Mouse (Mus musculus): ENCODE data around the gene Pik3r5. TPM values are rescaled to one million over a fixed set of nuclear protein-coding genes. Genes with fewer than 3 reads are reported as not detected.
A peak's percentile ranks its signal among the peaks of the same experiment; 100 is the strongest.

Gene Pik3r5
- total and polyA plus RNA-seq, 2 experiments from 2014 or later, result 0.52 to 1.0 TPM

GRCm38 (mm10) chr11:68531066-68531806 is 99.3 kb downstream of the Pik3r5 start:
- peak; percentile 67 for TF ChIP-seq CTCF (IDR thresholded peaks at IDR 0.05)
- 26% methylated on average over 16 of the region's 16 CpGs for WGBS

DNA sequence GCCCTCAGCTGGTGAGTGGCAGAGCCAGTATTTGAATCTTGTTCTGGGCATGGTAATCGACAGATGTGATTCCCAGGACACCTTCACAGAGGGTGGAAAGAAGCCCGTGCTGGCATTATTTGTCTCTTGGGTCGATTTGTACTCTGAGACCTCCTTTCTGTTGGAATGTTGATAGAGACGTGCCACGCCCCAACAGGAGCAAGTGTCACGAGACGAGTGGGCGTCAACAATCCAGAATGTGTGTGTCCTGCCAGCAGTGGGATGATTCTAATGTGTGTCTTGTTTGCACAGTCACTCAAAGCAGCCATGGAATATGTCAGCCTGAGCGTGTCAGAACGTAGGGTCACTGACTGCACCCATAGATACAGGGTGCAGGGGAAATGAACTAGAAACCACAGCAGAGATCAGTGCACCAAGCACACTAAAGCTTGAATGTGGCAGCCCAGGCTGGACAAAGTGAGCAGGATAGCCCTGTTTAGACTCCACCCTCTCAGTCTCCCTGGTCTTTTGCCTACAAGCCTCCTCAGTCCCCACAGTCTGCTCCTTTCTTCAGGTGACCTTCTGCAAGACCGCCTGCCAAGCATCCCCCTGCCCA is 100.1 kb downstream of the Pik3r5 start:
- WGBS, result 75% methylated on average over 11 of the region's 11 CpGs
- ATAC-seq (ENCODE audit: low FRiP score), result no peak
- DNase-seq (ENCODE audit: low spot score), result no peak
- TF ChIP-seq CTCF (IDR thresholded peaks at IDR 0.05), result no peak
- H3K36me3 ChIP-seq (ENCODE audit: insufficient read depth, low read length), result no peaks in the 10 kb centered on the region
- H3K27ac ChIP-seq (ENCODE audit: low read depth, low read length), result no peak overlapping the region
- H3K27me3 ChIP-seq (ENCODE audit: insufficient read depth, low read length), result no peaks in the 10 kb centered on the region
- no peak overlapping the region for H3K9ac ChIP-seq (replicated peaks; ENCODE audit: low read length, poor library complexity, severe bottlenecking)
- no peak overlapping the region for H3K4me2 ChIP-seq (ENCODE audit: low read depth, low read length, poor library complexity, severe bottlenecking)
- no peaks in the 10 kb centered on the region for H3K4me1 ChIP-seq (ENCODE audit: insufficient read depth, low read length)
- no peaks in the 10 kb centered on the region for H3K9me3 ChIP-seq (ENCODE audit: low read length)
- no peak overlapping the region for H3K4me3 ChIP-seq (ENCODE audit: low read depth, low read length)

More at GRCm38 (mm10) chr11:68531066-68531806, 99.3 kb downstream of the Pik3r5 start:
- Histone ChIP-seq H3K4me1 (ENCODE audit: insufficient read depth, low read length) (no peaks in the 10 kb centered on the region), H3K9ac (replicated peaks; ENCODE audit: low read length, poor library complexity, severe bottlenecking) (no peak overlapping the region), H3K4me3 (ENCODE audit: low read depth, low read length) (no peak overlapping the region), H3K27ac (ENCODE audit: low read depth, low read length) (no peak overlapping the region), H3K27me3 (ENCODE audit: insufficient read depth, low read length) (no peaks in the 10 kb centered on the region), H3K9me3 (ENCODE audit: low read length) (no peaks in the 10 kb centered on the region), H3K4me2 (ENCODE audit: low read depth, low read length, poor library complexity, severe bottlenecking) (no peak overlapping the region), H3K36me3 (ENCODE audit: insufficient read depth, low read length) (no peaks in the 10 kb centered on the region)
- DNase-seq (ENCODE audit: low spot score) (peak; percentile 33), ATAC-seq (ENCODE audit: low FRiP score) (0 out of 2 replicates have a peak, but pooled peaks have one; percentile 16)

DNA sequence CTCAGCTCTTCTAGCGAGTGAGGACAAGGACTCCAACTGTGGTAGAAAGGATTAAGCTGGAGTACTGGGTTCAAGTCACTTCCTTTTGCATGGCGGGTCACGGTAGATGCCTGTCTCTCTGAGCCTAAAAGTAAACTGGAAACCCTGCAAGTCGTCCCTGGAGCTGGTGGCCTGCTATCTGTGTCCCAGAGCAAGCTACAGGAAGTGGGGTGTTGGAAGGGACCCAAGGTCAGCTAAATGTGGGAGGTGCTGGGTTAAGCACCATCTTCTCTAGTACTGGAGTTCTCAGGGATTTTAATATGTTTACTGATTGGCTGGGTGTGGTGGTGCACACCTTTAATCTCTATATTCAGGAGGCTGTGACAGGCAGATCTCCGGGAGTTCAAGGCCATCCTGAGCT is 100.9 kb downstream of the Pik3r5 start:
- TF ChIP-seq CTCF (IDR thresholded peaks at IDR 0.05), result no peak

DNA sequence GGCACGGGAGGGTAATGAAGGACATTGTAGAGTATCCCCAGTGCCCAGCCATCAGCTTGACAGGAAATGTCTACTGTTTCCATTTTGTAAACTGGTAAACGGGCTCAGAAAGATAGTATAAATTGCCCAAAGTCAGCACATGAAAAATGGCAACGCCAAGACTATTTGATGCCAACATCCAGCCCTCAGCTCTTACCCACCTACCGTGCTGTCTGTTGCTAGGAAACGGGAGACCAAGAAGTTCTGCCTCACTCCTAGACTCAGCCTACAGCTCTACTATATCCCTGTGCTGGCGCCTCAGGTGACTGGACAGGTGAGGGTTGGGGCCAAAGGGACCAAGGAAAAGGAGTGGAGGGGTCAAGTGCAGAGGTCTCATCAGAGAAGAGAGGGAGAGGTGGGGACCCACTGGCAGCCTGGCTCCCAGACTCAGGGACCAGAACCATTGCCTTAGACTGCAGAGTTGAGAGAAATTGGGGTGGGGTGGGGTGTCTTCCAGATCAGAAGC is 102.1 kb downstream of the Pik3r5 start:
- Histone ChIP-seq H3K27me3 (ENCODE audit: insufficient read depth, low read length) (no peaks in the 10 kb centered on the region), H3K4me3 (ENCODE audit: low read depth, low read length) (no peak overlapping the region), H3K9ac (replicated peaks; ENCODE audit: low read length, poor library complexity, severe bottlenecking) (no peak overlapping the region), H3K4me2 (ENCODE audit: low read depth, low read length, poor library complexity, severe bottlenecking) (no peak overlapping the region), H3K27ac (ENCODE audit: low read depth, low read length) (no peak overlapping the region), H3K4me1 (ENCODE audit: insufficient read depth, low read length) (no peaks in the 10 kb centered on the region), H3K36me3 (ENCODE audit: insufficient read depth, low read length) (no peaks in the 10 kb centered on the region), H3K9me3 (ENCODE audit: low read length) (no peaks in the 10 kb centered on the region)
- no peak for TF ChIP-seq CTCF (IDR thresholded peaks at IDR 0.05)
- WGBS, result 74% methylated on average over 6 of the region's 6 CpGs
- no peak for DNase-seq (ENCODE audit: low spot score)
- ATAC-seq (ENCODE audit: low FRiP score), result no peak

More for the DNA sequence above, 100.9 kb downstream of the Pik3r5 start:
- Histone ChIP-seq H3K36me3 (ENCODE audit: insufficient read depth, low read length) (no peaks in the 10 kb centered on the region), H3K9me3 (ENCODE audit: low read length) (no peaks in the 10 kb centered on the region), H3K27me3 (ENCODE audit: insufficient read depth, low read length) (no peaks in the 10 kb centered on the region), H3K4me2 (ENCODE audit: low read depth, low read length, poor library complexity, severe bottlenecking) (no peak overlapping the region), H3K4me3 (ENCODE audit: low read depth, low read length) (no peak overlapping the region), H3K4me1 (ENCODE audit: insufficient read depth, low read length) (no peaks in the 10 kb centered on the region), H3K27ac (ENCODE audit: low read depth, low read length) (no peak overlapping the region), H3K9ac (replicated peaks; ENCODE audit: low read length, poor library complexity, severe bottlenecking) (no peak overlapping the region)
- WGBS, result 76% methylated on average over 5 of the region's 5 CpGs
- no peak for DNase-seq (ENCODE audit: low spot score)
- no peak for ATAC-seq (ENCODE audit: low FRiP score)

DNA sequence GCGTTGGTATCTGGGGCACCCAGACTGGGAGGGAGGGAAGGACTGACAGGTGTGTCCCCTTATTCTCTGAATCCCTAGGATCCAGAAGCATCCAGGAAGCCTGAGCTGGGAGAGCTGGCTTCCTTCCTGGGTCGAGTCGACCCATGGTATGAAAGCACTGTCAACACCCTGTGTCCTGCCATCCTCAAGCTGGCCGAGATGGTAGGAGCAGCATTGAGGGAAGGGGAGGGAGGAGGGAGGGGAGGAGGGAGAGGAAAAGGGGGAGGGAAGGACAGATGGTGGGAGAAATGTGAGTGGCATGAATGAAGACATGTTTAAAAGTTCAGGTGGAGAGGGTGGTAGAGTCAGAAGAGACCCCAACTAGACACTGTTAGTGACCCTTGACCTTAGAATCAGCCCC is 104.1 kb downstream of the Pik3r5 start:
- H3K4me1 ChIP-seq (ENCODE audit: insufficient read depth, low read length), result no peaks in the 10 kb centered on the region
- no peak overlapping the region for H3K4me2 ChIP-seq (ENCODE audit: low read depth, low read length, poor library complexity, severe bottlenecking)
- H3K27me3 ChIP-seq (ENCODE audit: insufficient read depth, low read length), result no peaks in the 10 kb centered on the region
- no peak for DNase-seq (ENCODE audit: low spot score)
- 66% methylated on average over 4 of the region's 4 CpGs for WGBS
- H3K9me3 ChIP-seq (ENCODE audit: low read length), result no peaks in the 10 kb centered on the region
- H3K9ac ChIP-seq (replicated peaks; ENCODE audit: low read length, poor library complexity, severe bottlenecking), result no peak overlapping the region
- ATAC-seq (ENCODE audit: low FRiP score), result no peak
- H3K27ac ChIP-seq (ENCODE audit: low read depth, low read length), result no peak overlapping the region
- TF ChIP-seq CTCF (IDR thresholded peaks at IDR 0.05), result no peak
- no peak overlapping the region for H3K4me3 ChIP-seq (ENCODE audit: low read depth, low read length)
- no peaks in the 10 kb centered on the region for H3K36me3 ChIP-seq (ENCODE audit: insufficient read depth, low read length)

DNA sequence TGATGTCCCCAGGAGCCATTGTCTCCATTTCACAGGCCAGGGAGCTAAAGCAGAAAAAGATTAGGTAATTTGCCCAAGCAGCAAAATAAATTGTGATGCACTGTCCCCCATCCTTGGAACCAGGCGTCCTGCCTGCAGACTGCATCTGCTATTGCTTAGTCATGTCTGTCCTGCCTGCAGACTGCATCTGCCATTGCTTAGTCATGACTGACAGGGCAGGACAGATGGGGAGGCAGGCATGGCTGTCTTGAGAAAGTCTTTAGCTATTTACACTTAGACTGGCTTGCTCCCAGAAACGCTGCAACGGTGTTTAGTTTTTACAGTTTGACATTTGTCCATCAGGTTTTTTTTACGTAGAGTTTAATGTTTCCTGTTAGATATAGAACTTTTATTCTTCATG is 104.5 kb downstream of the Pik3r5 start:
- Histone ChIP-seq H3K4me3 (ENCODE audit: low read depth, low read length) (no peak overlapping the region), H3K4me2 (ENCODE audit: low read depth, low read length, poor library complexity, severe bottlenecking) (no peak overlapping the region), H3K27me3 (ENCODE audit: insufficient read depth, low read length) (no peaks in the 10 kb centered on the region), H3K36me3 (ENCODE audit: insufficient read depth, low read length) (no peaks in the 10 kb centered on the region), H3K9ac (replicated peaks; ENCODE audit: low read length, poor library complexity, severe bottlenecking) (no peak overlapping the region), H3K4me1 (ENCODE audit: insufficient read depth, low read length) (no peaks in the 10 kb centered on the region), H3K9me3 (ENCODE audit: low read length) (no peaks in the 10 kb centered on the region), H3K27ac (ENCODE audit: low read depth, low read length) (no peak overlapping the region)
- no peak for ATAC-seq (ENCODE audit: low FRiP score)
- TF ChIP-seq CTCF (IDR thresholded peaks at IDR 0.05), result no peak
- 46% methylated on average over 4 of the region's 4 CpGs for WGBS
- peak; percentile 45 for DNase-seq (ENCODE audit: low spot score)
